Mouse (Mus musculus) forebrain, embryonic 10.5 days (tissue): ENCODE results near the gene A630095E13Rik. TPM values are rescaled to one million over a fixed set of nuclear protein-coding genes. Genes with fewer than 3 reads are reported as not detected.
"Not testable (repeated sequence)": the region's sequence is repeated elsewhere in the genome, so short reads cannot be mapped to it uniquely, and the experiment has no call there.

Experiments
- DNase-seq: peaks from one replicate; pipeline ENCODE4 v3.0.0-alpha.2; 2017; ENCODE audit warnings: low spot score; ENCODE audit errors: extremely low spot score
- H3K27ac ChIP-seq: fragments of 300-500 bp; sonication (generic); 2 replicates; pipeline ENCODE4 v1.5.1; 2016; ENCODE audit warnings: mild to moderate bottlenecking
- H3K27me3 ChIP-seq: fragments of 300-500 bp; sonication (generic); 2 replicates; pipeline ENCODE4 v1.6.1; 2016; ENCODE audit warnings: mild to moderate bottlenecking; ENCODE audit not compliant: poor library complexity, severe bottlenecking
- H3K36me3 ChIP-seq: fragments of 300-500 bp; sonication (generic); replicated peaks from 2 replicates; pipeline ENCODE4 v1.6.1; 2016; ENCODE audit warnings: mild to moderate bottlenecking, moderate library complexity
- H3K4me1 ChIP-seq: fragments of 300-500 bp; sonication (generic); 2 replicates; pipeline ENCODE4 v1.6.1; 2016
- H3K4me3 ChIP-seq: fragments of 300-500 bp; sonication (generic); 2 replicates; pipeline ENCODE4 v1.5.1; 2016; ENCODE audit warnings: mild to moderate bottlenecking, moderate library complexity
- H3K9me3 ChIP-seq: fragments of 300-500 bp; sonication (generic); 2 replicates; pipeline ENCODE4 v1.6.1; 2016; ENCODE audit warnings: mild to moderate bottlenecking, moderate library complexity
- WGBS: fragments of 180-500 bp; shearing (Covaris S2); methylation state at CpG from one replicate; pipeline ENCODE4 v1.1.7; 2016; 5-methylcytosine and 5-hydroxymethylcytosine counted together
- polyA plus RNA-seq: library from polyadenylated mRNA; unstranded; fragments of >200 nt; fragmentation: Nextera tagmentation; extraction: Ambion mirVana; gene quantifications from 2 replicates; pipeline ENCODE4 v1.2.1, GENCODE M21; 2016

Gene A630095E13Rik
- not detected in 2 replicates for polyA plus RNA-seq

DNA sequence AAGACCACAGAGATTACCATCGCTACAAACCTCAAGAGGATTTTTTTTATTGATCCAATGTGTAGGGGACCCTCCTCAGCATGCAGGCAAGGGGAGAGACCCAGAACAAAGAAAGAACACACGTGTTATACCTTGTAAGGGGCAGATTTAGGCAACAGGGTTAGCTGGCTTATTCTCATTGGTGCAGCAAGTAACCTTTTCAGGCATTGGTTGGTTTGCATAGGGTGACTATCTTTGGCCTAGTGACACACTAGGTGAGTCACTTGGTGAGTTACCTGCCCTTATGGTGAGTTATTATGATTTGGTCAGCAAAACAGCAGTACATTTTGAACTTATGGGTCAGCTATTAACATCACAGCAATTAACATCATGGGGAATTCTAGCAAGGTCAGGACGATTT is at the start of gene A630095E13Rik:
A630095E13Rik (minus strand) TSS at position 101 of the 400 bp plus-strand sequence.
- not testable (repeated sequence) for H3K27me3 ChIP-seq, H3K4me1 ChIP-seq, H3K4me3 ChIP-seq, H3K36me3 ChIP-seq, H3K27ac ChIP-seq, DNase-seq
- H3K9me3 ChIP-seq = peaks cover 19% of the 10 kb centered on the region
- 69% methylated on average over 3 of the region's 3 CpGs for WGBS

DNA sequence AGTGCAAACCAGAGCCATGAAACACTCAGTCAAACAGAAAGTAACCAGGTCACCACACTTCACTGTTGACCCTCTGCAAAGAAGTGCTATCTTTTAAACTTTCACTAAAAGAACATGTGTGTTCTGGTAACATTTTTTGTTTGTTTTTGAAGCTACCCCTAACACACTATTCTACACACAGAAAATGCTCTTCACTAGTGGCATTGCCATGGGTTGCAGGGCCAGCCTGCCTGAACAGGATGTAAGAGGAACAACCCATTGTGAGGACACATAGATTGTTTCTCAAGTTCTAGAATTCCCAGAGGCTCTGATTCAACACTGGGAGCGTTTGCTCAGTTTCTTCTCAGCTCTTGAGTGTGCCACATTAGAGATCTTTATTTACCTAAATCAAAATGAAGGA is 49.7 kb upstream of the A630095E13Rik start, which contains the start of gene Acrv1:
Acrv1 (plus strand) TSS at position 301 of the 400 bp plus-strand sequence.
- no peaks in the 10 kb centered on the region for H3K36me3 ChIP-seq
- H3K27ac ChIP-seq = no peak within 1 kb of the TSS
- no peaks in the 10 kb centered on the region for H3K4me1 ChIP-seq
- no peak within 1 kb of the TSS for H3K4me3 ChIP-seq
- 68% methylated on average over 1 of the region's 1 CpGs for WGBS
- no peaks in the 10 kb centered on the region for H3K27me3 ChIP-seq
- DNase-seq = no peak
- no peaks in the 10 kb centered on the region for H3K9me3 ChIP-seq

DNA sequence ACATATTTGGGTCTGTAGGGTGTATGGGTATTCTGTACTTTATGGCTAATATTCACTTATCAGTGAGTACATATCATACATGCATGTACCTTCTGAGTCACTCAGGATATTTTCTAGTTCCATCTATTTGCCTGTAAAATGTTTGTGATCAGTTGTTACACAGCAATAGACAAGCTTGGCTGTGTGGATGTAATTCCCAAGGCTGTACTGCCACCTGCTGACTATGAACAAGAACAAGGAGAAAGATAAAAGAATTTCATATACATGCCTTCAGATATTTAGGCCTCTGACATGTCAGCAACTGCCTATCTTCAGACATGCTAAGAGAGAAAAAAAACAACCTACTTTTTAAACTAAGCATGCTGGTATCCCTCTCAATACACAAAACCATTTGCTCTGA is 44.2 kb upstream of the A630095E13Rik start:
- Histone ChIP-seq H3K4me1 (no peaks in the 10 kb centered on the region), H3K27me3 (no peaks in the 10 kb centered on the region), H3K36me3 (no peaks in the 10 kb centered on the region), H3K27ac (no peak overlapping the region), H3K9me3 (no peaks in the 10 kb centered on the region), H3K4me3 (no peak overlapping the region)
- DNase-seq = no peak

DNA sequence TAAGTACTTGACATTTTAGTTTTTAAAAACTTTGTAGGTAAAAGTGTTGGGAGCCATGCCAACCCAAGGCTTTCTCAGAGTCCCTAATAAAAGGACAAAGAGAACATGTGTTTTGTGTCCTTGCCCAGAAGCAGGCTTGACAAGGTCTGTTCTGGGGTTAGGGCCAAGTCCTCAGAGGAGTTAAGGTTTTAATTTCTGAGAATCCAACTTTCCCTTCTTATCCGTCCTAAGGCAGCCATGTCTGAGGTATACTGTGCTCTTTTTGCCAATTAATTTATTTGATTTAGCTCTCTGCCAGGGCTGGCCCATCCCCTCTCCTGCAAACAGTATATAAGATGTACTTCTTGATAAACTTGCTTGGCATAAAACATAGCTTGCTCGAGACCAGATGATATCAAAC is 38.2 kb upstream of the A630095E13Rik start:
- Histone ChIP-seq H3K4me3 (no peak overlapping the region), H3K9me3 (no peaks in the 10 kb centered on the region), H3K4me1 (no peaks in the 10 kb centered on the region), H3K27me3 (no peaks in the 10 kb centered on the region), H3K27ac (no peak overlapping the region), H3K36me3 (no peaks in the 10 kb centered on the region)
- 85% methylated on average over 2 of the region's 2 CpGs for WGBS
- no peak for DNase-seq

Other genes with a start within 250 kb of the A630095E13Rik start
- not detected in 2 replicates for gene Gm7257, start 211.5 kb downstream of the A630095E13Rik start, polyA plus RNA-seq
- not detected in 2 replicates for gene Gm9513, start 167.7 kb downstream of the A630095E13Rik start, polyA plus RNA-seq
- not detected in 2 replicates for gene Gm5615, start 101.4 kb downstream of the A630095E13Rik start, polyA plus RNA-seq
- not detected in 2 replicates for gene Gm17689, start 60.7 kb downstream of the A630095E13Rik start, polyA plus RNA-seq
- not detected in 2 replicates for gene Acrv1, start 49.8 kb upstream of the A630095E13Rik start, polyA plus RNA-seq
- gene Chek1, start 83.7 kb upstream of the A630095E13Rik start, polyA plus RNA-seq = 65.2 and 65.6 TPM in 2 replicates
- gene Stt3a, start 124.3 kb upstream of the A630095E13Rik start, polyA plus RNA-seq = 158 and 173 TPM in 2 replicates
- gene Ei24, start 154.0 kb upstream of the A630095E13Rik start, polyA plus RNA-seq = 101 and 106 TPM in 2 replicates
- gene Fez1, start 178.5 kb upstream of the A630095E13Rik start, polyA plus RNA-seq = 184 and 186 TPM in 2 replicates